Mouse (Mus musculus): ENCODE data around the gene Tsen15. TPM values are rescaled to one million over a fixed set of nuclear protein-coding genes. Genes with fewer than 3 reads are reported as not detected.

The Tsen15 gene
- polyA plus RNA-seq (2015; fragmentation: Nextera tagmentation; extraction: Ambion mirVana) = 88.0 and 94.5 TPM in 2 replicates

DNA sequence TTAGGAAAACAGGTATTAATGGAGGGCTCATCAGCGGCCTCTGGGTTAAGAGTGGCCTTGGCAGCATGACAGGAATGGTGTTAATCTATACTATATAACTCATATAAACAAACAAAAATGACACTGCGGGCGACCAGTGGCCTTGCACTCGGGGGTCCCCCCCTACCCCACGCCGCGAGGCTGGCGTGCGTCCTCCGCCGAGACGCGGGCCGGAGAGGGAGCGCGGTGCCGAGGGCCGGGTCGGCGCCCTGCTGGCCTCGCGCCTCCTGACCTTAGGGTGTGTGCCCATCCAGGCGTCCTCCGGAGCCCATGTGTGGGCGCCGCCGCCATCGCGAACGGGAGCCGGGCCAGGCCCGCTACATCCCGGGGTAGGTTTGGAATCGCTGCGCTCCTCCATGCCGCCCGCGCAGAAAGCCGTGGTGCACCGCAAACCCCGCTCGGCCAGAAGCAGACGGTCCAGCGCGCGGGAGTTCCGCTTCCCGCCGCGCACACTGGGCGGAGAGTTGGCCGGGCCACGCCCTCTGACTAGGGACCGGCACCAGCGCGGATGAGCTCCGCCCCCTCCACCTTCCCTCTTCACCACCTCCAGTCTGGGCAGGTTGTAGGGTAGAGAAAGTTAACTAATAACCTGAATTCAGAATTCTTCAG is at the start of gene Tsen15:
Gene Tsen15 (minus strand): TSS at position 501 of the 648 bp plus-strand sequence.
- H3K27me3 ChIP-seq (ENCODE audit: insufficient read depth, low read length) = no peaks in the 10 kb centered on the region
- 2% methylated on average over 54 of the region's 57 CpGs for WGBS
- no peaks in the 10 kb centered on the region for H3K9me3 ChIP-seq (ENCODE audit: low read length)
- peak within 1 kb of the TSS; percentile 89 for H3K9ac ChIP-seq (replicated peaks; ENCODE audit: low read length)
- H3K4me1 ChIP-seq (ENCODE audit: insufficient read depth, low read length) = peaks cover 3% of the 10 kb centered on the region; the same call in 1 of the 2 replicates
- no peaks in the 10 kb centered on the region; the same call in 1 of the 2 replicates for H3K36me3 ChIP-seq (ENCODE audit: insufficient read depth, low read length)
- H3K27ac ChIP-seq (ENCODE audit: low read length) = peak within 1 kb of the TSS; percentile 34; the same call in 1 of the 2 replicates
- H3K4me3 ChIP-seq (ENCODE audit: low read length) = peak within 1 kb of the TSS; percentile 78
- peak; percentile 98 for ATAC-seq (ENCODE audit: low FRiP score, low TSS enrichment)
- H3K4me2 ChIP-seq (replicated peaks; ENCODE audit: low read depth, low read length) = peak within 1 kb of the TSS; percentile 55

DNA sequence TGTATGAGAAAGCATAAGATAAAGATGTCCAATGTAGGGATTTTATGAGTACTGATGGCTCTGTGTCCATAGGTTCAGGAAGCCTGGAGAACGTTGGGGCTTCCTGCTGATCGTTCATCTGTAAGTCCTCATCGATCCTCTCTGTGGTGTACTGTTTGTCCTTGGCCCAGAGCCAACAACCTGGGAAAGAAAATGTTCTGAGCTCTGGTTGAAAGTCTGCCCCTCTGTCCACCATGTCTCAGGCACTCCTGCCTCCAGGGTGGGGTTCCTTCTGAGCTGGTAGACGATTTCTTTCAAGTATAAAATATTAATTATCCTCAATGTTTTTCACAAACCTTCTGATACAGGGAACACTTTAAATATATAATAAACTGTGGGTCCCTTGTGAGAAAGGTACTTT is 47.7 kb upstream of the Tsen15 start:
- Histone ChIP-seq H3K27me3 (ENCODE audit: insufficient read depth, low read length) (no peaks in the 10 kb centered on the region; the same call in 1 of the 2 replicates), H3K9me3 (ENCODE audit: low read length) (no peaks in the 10 kb centered on the region), H3K4me3 (ENCODE audit: low read length) (no peak overlapping the region), H3K9ac (replicated peaks; ENCODE audit: low read length) (no peak overlapping the region), H3K4me1 (ENCODE audit: insufficient read depth, low read length) (no peaks in the 10 kb centered on the region), H3K4me2 (replicated peaks; ENCODE audit: low read depth, low read length) (no peak overlapping the region), H3K36me3 (ENCODE audit: insufficient read depth, low read length) (no peaks in the 10 kb centered on the region), H3K27ac (ENCODE audit: low read length) (no peak overlapping the region)
- ATAC-seq (ENCODE audit: low FRiP score, low TSS enrichment) = no peak
- 70% methylated on average over 4 of the region's 4 CpGs for WGBS

DNA sequence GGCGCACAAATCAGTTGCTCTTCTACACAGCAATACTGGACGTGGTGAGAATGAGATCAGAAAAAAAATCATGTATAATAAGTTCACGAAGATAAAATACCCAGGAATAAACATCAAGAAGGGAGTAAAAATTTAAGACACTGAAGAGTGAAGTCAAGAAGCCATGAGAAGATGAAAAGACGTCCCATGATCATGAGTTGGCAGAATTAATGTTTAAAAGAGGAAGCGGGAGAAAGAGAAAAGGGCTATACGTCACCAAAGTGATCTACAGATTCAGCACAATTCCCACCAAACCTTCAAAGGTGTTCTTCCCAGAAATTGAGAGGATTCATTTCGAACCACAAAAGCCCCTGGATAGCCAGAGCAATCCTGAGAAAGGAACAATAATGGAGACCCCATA is 43.3 kb upstream of the Tsen15 start:
- Histone ChIP-seq H3K36me3 (ENCODE audit: insufficient read depth, low read length) (no peaks in the 10 kb centered on the region), H3K4me3 (ENCODE audit: low read length) (no peak overlapping the region), H3K4me1 (ENCODE audit: insufficient read depth, low read length) (no peaks in the 10 kb centered on the region), H3K27ac (ENCODE audit: low read length) (no peak overlapping the region), H3K9ac (replicated peaks; ENCODE audit: low read length) (no peak overlapping the region), H3K4me2 (replicated peaks; ENCODE audit: low read depth, low read length) (no peak overlapping the region), H3K27me3 (ENCODE audit: insufficient read depth, low read length) (no peaks in the 10 kb centered on the region; the same call in 1 of the 2 replicates), H3K9me3 (ENCODE audit: low read length) (no peaks in the 10 kb centered on the region)
- WGBS = 84% methylated on average over 7 of the region's 7 CpGs
- ATAC-seq (ENCODE audit: low FRiP score, low TSS enrichment) = no peak

DNA sequence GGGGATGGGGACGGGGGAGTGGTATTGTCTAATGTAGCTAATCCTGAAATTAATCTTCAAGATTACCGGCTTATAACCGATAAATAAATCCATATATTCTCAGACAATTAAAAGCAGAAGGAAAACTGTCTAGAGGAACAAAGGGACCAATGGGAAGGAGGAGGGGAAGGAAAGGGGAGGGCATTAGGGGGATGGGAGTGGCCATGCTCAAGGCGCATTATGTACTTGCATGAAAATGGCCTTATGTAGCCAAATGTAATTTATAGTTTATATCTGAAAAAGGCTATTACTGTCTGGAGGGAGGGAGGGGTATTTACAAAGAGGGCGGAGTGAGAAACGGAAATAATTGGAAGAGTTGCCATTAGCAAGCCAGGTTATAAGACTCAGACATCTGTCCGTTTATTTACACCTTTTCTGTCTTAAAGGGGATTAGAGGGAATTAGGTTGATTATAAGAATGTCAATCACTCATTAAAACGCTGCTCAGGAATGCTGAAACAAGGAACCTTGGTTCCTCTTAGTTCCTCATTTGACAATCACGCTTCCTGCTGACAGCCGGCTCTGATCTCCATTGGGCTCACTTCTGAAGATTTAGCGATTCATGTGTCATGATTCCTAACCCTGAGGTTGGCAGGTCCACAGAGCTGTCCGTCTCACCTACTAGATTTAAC is 41.6 kb upstream of the Tsen15 start:
- WGBS = 68% methylated on average over 12 of the region's 12 CpGs
- Histone ChIP-seq H3K4me1 (ENCODE audit: insufficient read depth, low read length) (no peaks in the 10 kb centered on the region), H3K36me3 (ENCODE audit: insufficient read depth, low read length) (no peaks in the 10 kb centered on the region), H3K4me3 (ENCODE audit: low read length) (no peak overlapping the region), H3K27me3 (ENCODE audit: insufficient read depth, low read length) (no peaks in the 10 kb centered on the region; the same call in 1 of the 2 replicates), H3K9ac (replicated peaks; ENCODE audit: low read length) (no peak overlapping the region), H3K9me3 (ENCODE audit: low read length) (no peaks in the 10 kb centered on the region), H3K4me2 (replicated peaks; ENCODE audit: low read depth, low read length) (no peak overlapping the region), H3K27ac (ENCODE audit: low read length) (no peak overlapping the region)
- ATAC-seq (ENCODE audit: low FRiP score, low TSS enrichment) = no peak

DNA sequence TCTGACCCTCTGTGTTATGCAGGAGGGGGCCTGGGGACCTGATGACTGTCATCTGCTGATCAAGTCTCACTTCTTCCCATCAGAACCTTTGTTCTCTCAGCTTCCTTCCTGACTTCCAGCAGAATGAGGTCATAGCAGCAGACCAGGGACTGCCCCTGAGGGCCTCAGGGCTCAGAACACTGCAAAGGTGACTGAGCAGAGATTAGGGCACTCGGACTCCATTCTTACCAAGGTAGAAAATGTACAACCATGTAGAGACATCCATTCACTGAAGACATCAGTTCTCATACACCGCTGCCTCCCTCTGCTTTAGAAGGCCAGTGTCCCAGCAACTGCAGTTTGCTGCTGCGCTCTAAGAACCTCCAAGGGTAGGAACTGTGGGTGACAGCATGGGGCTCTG is 36.6 kb upstream of the Tsen15 start:
- WGBS = 86% methylated on average over 3 of the region's 3 CpGs
- no peak for ATAC-seq (ENCODE audit: low FRiP score, low TSS enrichment)
- Histone ChIP-seq H3K27me3 (ENCODE audit: insufficient read depth, low read length) (no peaks in the 10 kb centered on the region), H3K9ac (replicated peaks; ENCODE audit: low read length) (no peak overlapping the region), H3K27ac (ENCODE audit: low read length) (no peak overlapping the region), H3K4me1 (ENCODE audit: insufficient read depth, low read length) (peaks cover under 1% of the 10 kb centered on the region; the same call in 1 of the 2 replicates), H3K9me3 (ENCODE audit: low read length) (no peaks in the 10 kb centered on the region), H3K36me3 (ENCODE audit: insufficient read depth, low read length) (no peaks in the 10 kb centered on the region), H3K4me3 (ENCODE audit: low read length) (no peak overlapping the region), H3K4me2 (replicated peaks; ENCODE audit: low read depth, low read length) (no peak overlapping the region)

DNA sequence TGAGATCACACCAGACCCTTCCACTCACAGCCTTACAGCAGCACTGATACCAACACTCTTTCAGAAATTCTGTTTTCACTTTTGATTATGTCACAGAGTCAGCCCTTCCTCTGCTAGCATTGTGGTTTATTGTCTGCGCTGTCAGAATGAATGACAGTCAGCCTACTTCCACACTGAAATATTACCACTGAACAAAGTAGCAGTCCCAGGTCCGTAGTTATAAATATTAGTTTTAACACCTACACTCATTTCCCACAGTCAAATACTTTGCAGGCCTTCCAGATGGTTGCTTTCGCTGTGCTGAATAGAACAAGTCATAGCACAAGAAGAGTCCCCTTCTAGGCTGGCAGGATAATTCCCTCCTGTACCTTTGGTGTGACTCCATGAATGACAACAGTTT is 35.8 kb upstream of the Tsen15 start:
- peaks cover 7% of the 10 kb centered on the region; the same call in 1 of the 2 replicates for H3K4me1 ChIP-seq (ENCODE audit: insufficient read depth, low read length)
- H3K27me3 ChIP-seq (ENCODE audit: insufficient read depth, low read length) = no peaks in the 10 kb centered on the region
- ATAC-seq (ENCODE audit: low FRiP score, low TSS enrichment) = no peak
- no peak overlapping the region for H3K4me3 ChIP-seq (ENCODE audit: low read length)
- no peaks in the 10 kb centered on the region for H3K9me3 ChIP-seq (ENCODE audit: low read length)
- no peak overlapping the region for H3K4me2 ChIP-seq (replicated peaks; ENCODE audit: low read depth, low read length)
- H3K27ac ChIP-seq (ENCODE audit: low read length) = no peak overlapping the region
- H3K9ac ChIP-seq (replicated peaks; ENCODE audit: low read length) = no peak overlapping the region
- WGBS = 59% methylated on average over 3 of the region's 3 CpGs
- H3K36me3 ChIP-seq (ENCODE audit: insufficient read depth, low read length) = no peaks in the 10 kb centered on the region

DNA sequence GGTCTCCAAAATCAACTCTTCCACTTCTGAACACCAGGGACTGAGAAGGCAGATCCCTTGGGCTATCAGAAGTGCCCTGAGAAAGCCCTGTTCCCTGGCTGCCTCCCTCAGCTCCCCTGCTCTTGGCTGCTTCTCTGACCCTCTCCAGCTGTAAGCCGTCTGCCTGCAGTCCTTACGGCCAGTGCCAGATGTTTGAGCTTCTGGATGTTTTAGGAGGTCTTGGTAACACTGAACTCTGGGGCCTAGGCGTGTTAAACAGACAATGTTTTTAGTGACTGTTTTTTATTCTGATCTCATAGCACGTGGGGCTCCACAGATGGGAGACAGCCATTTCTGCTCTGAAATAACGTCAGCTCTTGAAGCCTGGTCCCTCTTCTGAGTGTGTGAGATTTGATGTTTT is 31.1 kb upstream of the Tsen15 start:
- Histone ChIP-seq H3K4me2 (replicated peaks; ENCODE audit: low read depth, low read length) (no peak overlapping the region), H3K4me1 (ENCODE audit: insufficient read depth, low read length) (peaks cover 14% of the 10 kb centered on the region), H3K27me3 (ENCODE audit: insufficient read depth, low read length) (no peaks in the 10 kb centered on the region), H3K27ac (ENCODE audit: low read length) (no peak overlapping the region), H3K9ac (replicated peaks; ENCODE audit: low read length) (no peak overlapping the region), H3K9me3 (ENCODE audit: low read length) (peaks cover 4% of the 10 kb centered on the region; the same call in 1 of the 2 replicates), H3K36me3 (ENCODE audit: insufficient read depth, low read length) (no peaks in the 10 kb centered on the region), H3K4me3 (ENCODE audit: low read length) (no peak overlapping the region)
- 20% methylated on average over 5 of the region's 5 CpGs for WGBS
- peak; percentile 82 for ATAC-seq (ENCODE audit: low FRiP score, low TSS enrichment)

DNA sequence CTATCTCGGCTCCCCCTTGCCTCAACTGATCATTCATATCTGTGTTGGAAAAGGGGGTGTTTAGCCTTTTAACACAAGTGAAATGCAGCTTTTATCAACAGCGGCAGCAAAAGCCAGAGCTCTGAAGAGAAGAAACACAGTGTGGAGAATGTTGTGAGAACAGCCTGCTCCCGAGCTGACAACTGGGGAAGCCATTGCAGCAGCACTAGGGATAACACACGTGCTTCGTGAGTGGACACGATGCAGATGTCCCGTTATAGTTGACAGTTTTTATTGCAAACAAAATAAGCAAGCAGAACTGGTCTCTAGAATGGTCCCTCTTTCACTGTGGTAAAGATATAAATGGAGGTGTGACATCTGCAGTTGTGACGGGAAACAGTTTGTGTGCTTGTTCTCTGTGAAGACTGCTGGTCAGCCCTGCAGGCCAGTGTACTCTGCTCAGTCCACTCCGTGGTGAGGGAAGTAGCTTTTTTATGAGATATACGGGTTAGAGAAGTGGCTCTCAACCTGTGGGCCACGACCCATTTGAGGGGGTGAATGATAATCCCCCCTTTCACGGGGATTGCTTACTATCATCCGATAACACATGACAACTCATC is 29.9 kb upstream of the Tsen15 start:
- 40% methylated on average over 13 of the region's 13 CpGs for WGBS
- H3K4me3 ChIP-seq (ENCODE audit: low read length) = no peak overlapping the region
- H3K9me3 ChIP-seq (ENCODE audit: low read length) = peaks cover 10% of the 10 kb centered on the region
- 0 out of 2 replicates have a peak, but pooled peaks cover 5% of the 10 kb centered on the region for H3K36me3 ChIP-seq (ENCODE audit: insufficient read depth, low read length)
- H3K4me2 ChIP-seq (replicated peaks; ENCODE audit: low read depth, low read length) = no peak overlapping the region
- peak; percentile 75; the same call in 1 of the 2 replicates for ATAC-seq (ENCODE audit: low FRiP score, low TSS enrichment)
- H3K9ac ChIP-seq (replicated peaks; ENCODE audit: low read length) = no peak overlapping the region
- H3K4me1 ChIP-seq (ENCODE audit: insufficient read depth, low read length) = peaks cover 14% of the 10 kb centered on the region
- no peaks in the 10 kb centered on the region for H3K27me3 ChIP-seq (ENCODE audit: insufficient read depth, low read length)
- H3K27ac ChIP-seq (ENCODE audit: low read length) = no peak overlapping the region

DNA sequence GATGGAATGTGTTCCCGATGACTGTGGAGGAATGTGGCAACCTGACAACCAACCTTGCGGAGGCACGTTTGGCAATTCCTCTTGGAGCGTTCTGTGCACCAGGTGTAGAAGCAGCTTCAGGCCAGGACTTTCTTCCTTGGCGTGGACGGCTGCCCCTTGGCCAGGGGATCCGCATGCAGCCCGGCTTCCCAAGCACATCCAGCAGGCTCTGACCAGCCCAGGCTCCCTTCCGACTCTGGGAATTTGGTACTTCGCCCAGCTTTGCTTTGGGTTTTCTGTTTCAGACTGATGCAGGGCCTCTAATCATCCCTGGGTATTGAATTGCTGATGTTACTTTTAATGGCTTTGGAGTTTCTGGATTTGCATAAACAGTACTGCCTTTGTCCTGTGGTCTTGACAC is 28.0 kb upstream of the Tsen15 start:
- no peaks in the 10 kb centered on the region for H3K27me3 ChIP-seq (ENCODE audit: insufficient read depth, low read length)
- peaks cover 10% of the 10 kb centered on the region for H3K9me3 ChIP-seq (ENCODE audit: low read length)
- H3K27ac ChIP-seq (ENCODE audit: low read length) = no peak overlapping the region
- H3K36me3 ChIP-seq (ENCODE audit: insufficient read depth, low read length) = 0 out of 2 replicates have a peak, but pooled peaks cover 5% of the 10 kb centered on the region
- ATAC-seq (ENCODE audit: low FRiP score, low TSS enrichment) = no peak
- peaks cover 14% of the 10 kb centered on the region for H3K4me1 ChIP-seq (ENCODE audit: insufficient read depth, low read length)
- H3K9ac ChIP-seq (replicated peaks; ENCODE audit: low read length) = no peak overlapping the region
- no peak overlapping the region for H3K4me2 ChIP-seq (replicated peaks; ENCODE audit: low read depth, low read length)
- H3K4me3 ChIP-seq (ENCODE audit: low read length) = no peak overlapping the region
- WGBS = 65% methylated on average over 10 of the region's 10 CpGs
